Mouse (Mus musculus) mature B cell (primary cell): ENCODE data around the gene Tmc7.

Source experiments
- in situ Hi-C: fragments of 300-500 bp; cut with MboI; formaldehyde crosslinking; loops from 2 replicates; pipeline ENCODE4 v1.14.3; 2019

The Tmc7 gene

DNA sequence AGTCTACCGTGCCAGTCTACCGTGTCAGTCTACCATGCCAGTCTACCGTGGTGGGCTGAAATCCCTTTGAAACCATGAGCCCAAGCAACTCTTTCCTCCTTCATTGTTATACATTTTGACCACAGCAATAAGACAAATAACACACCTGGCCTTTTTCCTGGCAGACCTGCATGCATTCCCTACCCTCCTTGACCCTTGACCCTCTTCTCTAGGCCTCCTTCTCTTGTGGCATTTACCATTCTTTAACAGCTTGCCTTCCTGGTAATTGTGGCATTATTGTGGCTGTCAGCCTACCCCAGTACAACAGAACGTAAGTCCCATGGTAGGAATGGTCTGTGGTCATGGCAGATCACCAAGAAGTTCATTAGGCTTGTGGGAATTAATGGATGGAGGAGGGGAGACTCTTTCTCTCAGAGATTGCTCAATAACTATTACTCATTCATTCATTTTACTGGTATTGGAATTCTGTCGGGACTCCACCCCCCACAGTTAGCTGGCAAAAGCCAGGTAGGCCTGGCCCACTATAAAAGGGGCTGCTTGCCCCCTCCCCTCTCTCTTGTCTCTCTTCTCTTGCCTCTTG lies 6.3 kb upstream of the Tmc7 start:
- in situ Hi-C loops: loop anchor here (10.0 kb wide), 1 partner anchor 94 kb away; no protein-coding TSS in a partner anchor

- in situ Hi-C loops: no loop called here
These were observed 1.3 kb upstream of the Tmc7 start for GRCm38 (mm10) chr7:118585856-118586255.

- in situ Hi-C loops: no loop called here
These were observed 390 bp upstream of the Tmc7 start for GRCm38 (mm10) chr7:118584926-118585325.

GRCm38 (mm10) chr7:118583821-118584220 lies 715 bp downstream of the Tmc7 start:
- in situ Hi-C loops: no loop called here

- in situ Hi-C loops: no loop called here
These were observed 4.6 kb downstream of the Tmc7 start for GRCm38 (mm10) chr7:118579938-118580337.

DNA sequence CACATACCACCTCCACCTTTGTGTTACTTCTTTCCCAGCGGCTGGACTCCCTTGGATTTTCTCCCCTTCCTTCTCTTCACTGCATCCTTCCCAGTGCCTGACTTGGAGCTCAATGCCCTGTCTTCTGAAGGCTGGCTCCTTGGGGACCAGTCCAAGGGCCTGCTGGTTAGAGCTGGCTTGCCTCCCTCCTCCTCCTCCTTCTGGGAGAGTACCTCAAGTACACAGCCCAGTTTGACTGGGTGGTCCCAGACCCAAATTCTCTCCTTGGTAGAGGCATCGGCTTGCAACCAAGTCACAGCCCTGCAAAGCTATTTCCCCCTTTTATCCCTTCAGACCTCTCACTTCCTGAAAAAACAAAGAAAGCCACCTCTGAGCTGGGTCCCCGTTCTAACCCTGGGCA lies 6.3 kb downstream of the Tmc7 start:
- in situ Hi-C loops: no loop called here

DNA sequence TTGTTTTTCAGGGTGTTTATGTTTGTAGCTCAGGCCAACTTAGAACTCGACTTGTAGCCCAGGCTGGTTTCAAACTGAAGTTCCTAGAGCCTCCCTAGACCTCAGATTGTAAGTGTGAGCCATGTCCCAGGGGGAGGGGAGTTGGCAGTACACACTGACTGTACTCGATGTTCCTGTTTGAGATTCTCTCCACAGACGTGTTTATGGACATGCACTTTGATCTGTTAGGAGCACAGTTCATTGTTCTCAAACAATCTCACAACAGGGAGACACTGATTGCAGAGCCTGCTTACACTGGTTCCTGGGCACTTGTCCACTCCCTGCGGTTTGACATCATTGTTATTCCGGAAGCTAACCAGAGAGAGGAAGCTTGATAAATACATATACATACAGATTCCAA lies 12.5 kb downstream of the Tmc7 start:
- in situ Hi-C loops: no loop called here

DNA sequence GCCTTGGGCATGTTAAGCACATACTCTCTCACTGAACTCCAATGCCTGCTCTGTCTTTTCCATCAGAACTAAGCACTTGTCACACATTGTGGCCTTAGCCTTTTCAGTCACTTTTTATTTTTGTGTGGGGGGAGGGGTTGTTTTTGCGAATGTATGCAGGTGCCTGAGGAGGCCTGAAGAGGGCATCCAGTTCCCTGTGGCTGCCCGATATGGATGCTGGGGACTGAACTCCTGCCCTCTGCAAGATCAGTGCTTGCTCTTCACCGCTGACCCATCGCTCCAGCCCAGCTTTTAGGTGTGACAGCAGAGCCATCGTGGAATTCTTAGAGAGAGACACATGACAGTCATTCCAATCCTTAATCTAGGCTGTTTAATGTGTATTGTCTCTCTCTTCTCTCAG lies 13.2 kb downstream of the Tmc7 start:
- in situ Hi-C loops: no loop called here

GRCm38 (mm10) chr7:118569121-118569543 lies 15.4 kb downstream of the Tmc7 start:
- in situ Hi-C loops: no loop called here

GRCm38 (mm10) chr7:118554290-118554689 lies 30.2 kb downstream of the Tmc7 start:
- in situ Hi-C loops: no loop called here

- in situ Hi-C loops: no loop called here
These were observed 30.7 kb downstream of the Tmc7 start for GRCm38 (mm10) chr7:118553881-118554280.

- in situ Hi-C loops: loop anchor here (25.0 kb wide), 1 partner anchor 435 kb away; the partner anchor contains the start of gene Rps15a
These were observed 37.1 kb downstream of the Tmc7 start for GRCm38 (mm10) chr7:118547451-118547850.

DNA sequence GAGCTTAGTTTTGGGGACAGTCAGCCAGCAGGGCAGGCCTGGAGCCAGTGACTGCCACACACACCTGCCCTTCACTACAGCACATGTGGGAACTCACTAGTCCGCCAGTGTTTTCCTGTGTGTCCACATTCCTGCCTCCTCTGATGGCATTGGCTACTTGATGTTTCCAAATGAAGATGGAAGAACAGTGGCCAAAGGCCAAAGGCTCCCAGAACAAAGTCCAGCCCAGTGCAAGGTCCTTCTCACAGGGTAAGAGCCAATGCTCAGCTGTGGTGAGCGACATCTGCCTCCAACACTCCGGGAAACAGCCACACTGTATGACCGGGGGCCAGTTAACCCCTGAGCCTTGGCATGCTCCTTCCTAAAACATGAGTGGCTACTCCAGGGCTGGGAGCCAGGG lies 40.4 kb downstream of the Tmc7 start:
- in situ Hi-C loops: loop anchor here (25.0 kb wide), 1 partner anchor 432 kb away; the partner anchor contains the start of gene Rps15a

- in situ Hi-C loops: loop anchor here (25.0 kb wide), 1 partner anchor 423 kb away; the partner anchor contains the start of gene Rps15a
These were observed 49.5 kb downstream of the Tmc7 start for GRCm38 (mm10) chr7:118535076-118535475.

GRCm38 (mm10) chr7:118534326-118534725 lies 50.2 kb downstream of the Tmc7 start:
- in situ Hi-C loops: loop anchor here (25.0 kb wide), 1 partner anchor 422 kb away; the partner anchor contains the start of gene Rps15a

DNA sequence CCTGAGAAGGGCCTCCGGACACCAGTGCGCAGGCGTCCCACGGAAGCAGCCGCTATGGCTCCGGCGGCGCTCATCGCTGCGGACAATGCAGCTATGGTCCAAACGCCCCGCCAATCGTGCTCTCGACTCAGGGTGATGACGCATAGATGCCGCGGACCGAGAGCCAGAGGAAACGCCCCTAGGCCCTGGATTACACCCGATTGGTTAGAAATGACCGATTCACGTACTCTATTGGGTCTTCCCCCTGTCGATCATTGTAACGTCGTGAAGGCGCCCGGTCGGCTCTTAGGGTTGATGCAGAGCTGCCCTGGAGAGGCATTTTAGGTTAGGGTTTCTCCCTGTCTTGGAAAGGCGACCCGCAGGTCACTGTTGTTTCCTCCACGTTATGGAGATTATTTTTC lies 51.4 kb downstream of the Tmc7 start, which contains the start of gene Coq7:
TSS of gene Coq7 (minus strand) at position 179 of the 401 bp plus-strand sequence.
- in situ Hi-C loops: loop anchor here (25.0 kb wide), 1 partner anchor 421 kb away; the partner anchor contains the start of gene Rps15a

DNA sequence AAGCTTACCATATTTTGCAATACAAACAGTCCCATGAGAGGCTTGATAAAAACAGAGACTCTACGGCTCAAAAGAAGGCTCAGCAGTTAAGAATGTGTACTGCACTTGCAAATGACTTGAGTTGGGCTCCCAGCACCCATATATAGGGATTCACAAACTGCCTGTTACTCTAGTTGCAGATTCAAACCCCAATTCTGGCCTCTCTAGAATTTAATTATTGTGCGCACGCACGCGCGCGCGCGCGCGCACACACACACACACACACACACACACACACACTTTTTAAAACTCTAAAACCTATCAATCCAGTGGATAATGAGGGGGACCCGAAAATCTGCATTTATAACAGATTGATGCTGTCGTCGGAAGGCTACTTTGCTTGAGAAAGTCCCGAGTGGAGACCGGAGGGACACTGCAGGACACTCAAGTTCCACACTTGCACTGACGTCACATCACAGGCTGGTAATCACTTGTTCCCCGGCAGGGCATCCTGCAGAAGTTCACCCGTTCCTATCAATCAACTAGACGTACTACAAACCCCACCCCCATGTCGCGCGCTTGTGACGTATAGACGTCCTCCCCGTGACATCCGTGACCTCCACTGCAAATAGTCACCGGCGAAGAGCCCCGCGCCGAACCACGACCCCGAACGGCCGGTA lies 51.9 kb downstream of the Tmc7 start:
- in situ Hi-C loops: loop anchor here (25.0 kb wide), 1 partner anchor 420 kb away; the partner anchor contains the start of gene Rps15a

DNA sequence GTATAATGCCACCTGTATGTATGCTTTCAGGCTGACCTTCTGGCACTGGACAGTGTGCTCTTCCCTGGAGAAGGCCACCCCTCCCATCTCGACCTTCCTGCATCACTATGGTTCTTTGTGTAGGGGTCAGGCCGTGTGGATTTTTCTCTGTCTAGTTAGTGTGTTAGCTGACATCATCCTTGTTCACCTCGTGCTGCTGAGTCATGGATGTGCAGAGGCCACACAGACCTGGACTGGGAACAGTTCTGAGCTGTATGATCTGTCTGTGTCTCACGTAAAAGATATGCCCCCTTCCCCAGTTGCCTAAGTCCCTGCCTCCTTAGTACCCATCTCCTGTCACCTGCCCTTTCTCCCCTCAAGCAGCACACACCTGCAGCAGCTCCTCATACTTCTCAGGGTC lies 57.6 kb downstream of the Tmc7 start:
- in situ Hi-C loops: loop anchor here (25.0 kb wide), 1 partner anchor 415 kb away; the partner anchor contains the start of gene Rps15a

- in situ Hi-C loops: no loop called here
These were observed 62.5 kb downstream of the Tmc7 start for GRCm38 (mm10) chr7:118522077-118522476.

GRCm38 (mm10) chr7:118519661-118520060 lies 64.9 kb downstream of the Tmc7 start:
- in situ Hi-C loops: no loop called here

- in situ Hi-C loops: no loop called here
These were observed 65.8 kb downstream of the Tmc7 start for GRCm38 (mm10) chr7:118518687-118519086.

DNA sequence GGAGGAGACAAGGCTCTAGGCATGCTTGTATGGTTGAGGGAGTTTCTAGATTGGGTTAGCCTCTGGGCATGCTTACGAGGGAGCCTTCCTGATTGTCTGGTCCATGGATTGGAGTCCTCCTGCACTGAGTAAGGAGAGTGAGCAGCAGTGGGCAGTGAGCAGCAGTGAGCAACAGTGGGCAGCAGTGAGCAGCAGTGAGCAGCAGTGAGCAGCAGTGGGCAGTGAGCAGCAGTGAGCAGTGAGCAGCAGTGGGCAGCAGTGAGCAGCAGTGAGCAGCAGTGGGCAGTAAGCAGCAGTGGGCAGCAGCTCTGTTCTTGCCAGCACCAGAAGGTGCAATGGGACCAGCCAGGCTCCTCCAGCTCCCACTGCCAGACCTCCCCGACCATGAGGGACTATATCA lies 66.7 kb downstream of the Tmc7 start:
- in situ Hi-C loops: no loop called here

- in situ Hi-C loops: no loop called here
These were observed 76.0 kb downstream of the Tmc7 start for GRCm38 (mm10) chr7:118508556-118508955.
